Mouse (Mus musculus) stomach, postnatal 0 days (tissue): ENCODE results near the gene Necap1.

ENCODE experiments used
- CTCF ChIP-seq: IDR thresholded peaks from 2 replicates; pipeline ENCODE4 v1.5.1; 2016; ENCODE audit warnings: antibody characterized with exemption, low read depth, mild to moderate bottlenecking, moderate library complexity
- EP300 ChIP-seq: optimal IDR thresholded peaks from 2 replicates; pipeline ENCODE3; 2016; ENCODE audit warnings: antibody characterized with exemption

DNA sequence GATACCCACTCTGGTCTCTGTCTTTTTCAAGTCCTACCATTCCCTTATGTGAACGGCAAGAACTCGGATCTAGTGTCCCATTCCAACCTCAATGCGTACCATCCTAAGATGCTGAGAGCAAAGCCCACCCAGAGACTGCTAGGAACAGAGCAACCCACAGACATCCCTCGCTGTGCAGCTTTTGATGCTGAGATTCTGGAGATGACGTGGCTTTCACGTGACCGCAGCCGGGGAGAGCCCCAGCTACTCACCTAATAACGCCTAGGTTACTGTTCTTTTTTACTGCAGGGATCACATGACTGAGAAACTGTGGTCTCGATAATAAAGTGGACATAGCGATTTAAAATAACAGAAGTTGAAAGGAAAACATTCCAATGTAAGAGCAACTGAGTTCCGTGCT, 19.7 kb upstream of the Necap1 start:
- TF ChIP-seq EP300 (no peak), CTCF (no peak)
